Mouse (Mus musculus) gastrocnemius, adult 2 months (tissue): ENCODE results near the gene Ankrd2. TPM values are rescaled to one million over a fixed set of nuclear protein-coding genes. Genes with fewer than 3 reads are reported as not detected.

Experiments
- DNase-seq: peaks from one replicate; pipeline ENCODE4 v3.0.0; 2022
- H3K27ac ChIP-seq: fragments of 200-600 bp; 2 replicates; pipeline ENCODE4 v1.8.1; 2022; ENCODE audit warnings: mild to moderate bottlenecking
- H3K4me3 ChIP-seq: fragments of 200-600 bp; 2 replicates; pipeline ENCODE4 v1.8.1; 2022; ENCODE audit warnings: mild to moderate bottlenecking, moderate library complexity
- CTCF ChIP-seq: fragments of 200-600 bp; IDR thresholded peaks from 2 replicates; pipeline ENCODE4 v1.8.1; 2022; ENCODE audit warnings: antibody characterized with exemption, mild to moderate bottlenecking, moderate library complexity
- intact Hi-C: fragments of 180-260 bp; cut with DNase I; formaldehyde crosslinking; loops from one replicate; pipeline ENCODE4 v1.15.1; 2025
- long read RNA-seq, 2 experiments: library from polyadenylated mRNA; stranded (forward); transcript quantifications; one replicate each; pipeline ENCODE4 v2.0.0; 2021
- total RNA-seq, 2 experiments: library from RNA; stranded (reverse); gene quantifications; 2 replicates each; pipeline ENCODE4 v1.2.3; 2021

Ankrd2 gene
- total RNA-seq = 100 to 1,000 TPM; 154 to 235 TPM
- long read RNA-seq, experiment 1, transcript Ankrd2-202 (9 exons, 1,138 nt) = major isoform, 105 of 126 reads
- long read RNA-seq, experiment 1, partial matches to known transcripts = 12 of 126 reads
- long read RNA-seq, experiment 1, other reads (novel, unspliced or antisense) = 9 of 126 reads
- long read RNA-seq, experiment 2, transcript Ankrd2-202 (9 exons, 1,138 nt) = major isoform, 220 of 244 reads
- long read RNA-seq, experiment 2, partial matches to known transcripts = 15 of 244 reads
- long read RNA-seq, experiment 2, other reads (novel, unspliced or antisense) = 9 of 244 reads

DNA sequence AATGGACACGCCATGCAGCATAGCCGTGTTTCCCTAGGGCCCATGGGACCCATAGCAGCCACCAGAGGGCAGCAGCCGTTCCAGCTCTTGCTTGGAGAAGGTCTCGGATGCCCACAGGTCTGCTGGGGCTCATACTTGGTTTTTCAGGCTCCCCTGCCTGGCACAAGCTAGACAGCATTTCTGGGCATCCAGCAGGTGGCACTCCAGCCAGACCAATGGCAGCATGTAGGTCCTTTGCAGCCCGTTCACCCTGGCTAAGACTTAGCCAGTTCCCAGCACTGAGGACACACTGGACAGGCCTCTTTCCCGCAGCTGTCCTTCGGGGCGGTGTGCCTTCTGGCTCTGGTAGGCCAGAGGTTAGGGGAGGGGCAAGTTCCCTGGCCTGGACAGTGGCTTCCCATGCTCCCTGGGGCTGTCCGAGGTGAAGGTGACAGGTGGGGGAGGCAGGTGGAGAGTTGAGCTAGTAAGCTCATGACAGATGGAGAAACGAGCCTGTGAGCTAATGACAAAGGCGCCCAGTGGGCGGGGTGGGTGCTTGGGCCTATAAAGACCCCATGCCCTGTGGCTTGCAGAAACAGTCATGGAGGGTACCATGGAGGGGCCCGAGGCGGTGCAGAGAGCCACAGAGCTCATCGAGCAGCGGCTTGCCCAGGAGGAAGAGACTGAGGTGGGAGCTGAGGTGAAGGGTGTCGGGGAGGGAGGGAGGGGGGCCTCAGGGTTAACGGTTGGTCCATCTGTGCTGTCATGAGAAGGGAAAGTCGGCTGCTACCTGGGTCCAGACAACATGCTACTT, at the start of gene Ankrd2:
Gene Ankrd2 (plus strand): TSS at position 545 of the 793 bp plus-strand sequence.
- peak; percentile 91 for DNase-seq
- intact Hi-C loops = loop anchor here (1.0 to 5.0 kb wide), 3 partner anchors 34 to 132 kb away; no protein-coding TSS in a partner anchor
- Histone ChIP-seq H3K27ac (peak within 1 kb of the TSS; percentile 77), H3K4me3 (peak within 1 kb of the TSS; percentile 38)
- peak; percentile 96 for TF ChIP-seq CTCF

DNA sequence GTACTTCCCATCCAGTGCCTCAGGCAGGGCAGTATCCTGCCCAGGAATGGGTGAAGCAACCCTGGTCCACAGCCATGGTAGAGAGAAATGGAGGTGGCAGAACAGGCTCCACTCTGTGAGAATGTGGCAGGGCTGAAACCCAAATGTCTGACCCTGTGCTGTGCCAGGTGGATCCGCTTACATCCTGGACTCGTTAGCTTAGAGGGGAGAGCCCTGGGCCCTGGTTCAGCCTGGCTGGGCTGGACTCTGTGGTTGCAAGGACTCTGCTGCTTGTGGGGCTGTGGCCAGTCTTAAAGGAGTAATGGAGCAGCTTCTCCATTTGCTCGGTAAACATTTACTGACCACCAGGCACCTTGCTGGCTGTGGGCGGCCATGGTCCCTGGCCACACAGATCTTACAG, 48.6 kb upstream of the Ankrd2 start:
- Histone ChIP-seq H3K4me3 (no peak overlapping the region), H3K27ac (peak overlapping the region; percentile 65)
- intact Hi-C loops = no loop called here
- peak; percentile 87 for DNase-seq
- TF ChIP-seq CTCF = no peak

DNA sequence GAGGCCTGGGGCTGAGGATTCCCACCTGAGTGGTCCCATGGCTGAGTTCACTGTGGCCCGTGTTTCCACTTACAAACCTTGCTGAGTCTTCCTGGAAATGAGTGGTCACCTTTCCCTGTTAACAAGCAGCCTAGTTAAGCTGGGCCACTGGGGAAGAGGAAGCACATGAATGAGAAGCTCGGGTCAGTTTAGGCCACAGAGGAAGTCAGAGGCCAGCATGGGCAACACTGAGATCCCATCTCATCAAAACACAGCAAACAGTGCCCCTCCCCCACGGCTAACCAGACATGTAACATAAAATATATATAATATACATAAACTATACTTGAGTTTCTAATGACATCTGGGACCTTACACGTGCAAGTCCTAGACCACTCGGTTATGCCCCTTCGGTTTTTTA, 46.0 kb upstream of the Ankrd2 start:
- H3K27ac ChIP-seq = peak overlapping the region; percentile 38
- DNase-seq = no peak
- no peak for TF ChIP-seq CTCF
- H3K4me3 ChIP-seq = no peak overlapping the region
- intact Hi-C loops = no loop called here

DNA sequence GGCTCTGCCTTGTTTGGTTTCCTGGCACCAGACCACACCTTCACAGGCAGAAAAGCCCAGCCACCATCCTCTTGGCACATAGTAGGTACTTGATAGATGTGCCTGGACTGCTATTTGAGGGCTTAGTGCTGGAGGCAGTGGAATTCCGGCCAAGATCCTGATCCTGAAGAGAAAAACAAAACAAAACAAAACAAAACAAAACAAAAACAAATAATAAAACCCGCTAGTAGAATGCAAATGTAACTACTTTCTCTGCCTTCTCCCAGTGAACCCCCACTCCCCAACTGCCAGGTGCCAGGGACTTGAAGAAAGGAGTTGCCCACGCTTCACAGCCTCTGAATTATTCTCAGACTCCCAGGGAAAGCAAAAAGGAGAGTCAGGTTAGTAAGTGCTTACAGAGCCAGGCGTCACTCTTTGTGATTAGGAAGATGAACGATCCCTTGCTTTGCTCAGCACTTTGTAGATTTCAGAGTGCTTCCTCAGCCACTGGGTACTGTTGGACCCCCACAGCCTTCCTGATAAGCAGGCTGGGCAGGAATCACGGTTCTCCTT, 43.8 kb upstream of the Ankrd2 start:
- intact Hi-C loops = no loop called here
- H3K27ac ChIP-seq = peak overlapping the region; percentile 36; the same call in 1 of the 2 replicates
- DNase-seq = no peak

DNA sequence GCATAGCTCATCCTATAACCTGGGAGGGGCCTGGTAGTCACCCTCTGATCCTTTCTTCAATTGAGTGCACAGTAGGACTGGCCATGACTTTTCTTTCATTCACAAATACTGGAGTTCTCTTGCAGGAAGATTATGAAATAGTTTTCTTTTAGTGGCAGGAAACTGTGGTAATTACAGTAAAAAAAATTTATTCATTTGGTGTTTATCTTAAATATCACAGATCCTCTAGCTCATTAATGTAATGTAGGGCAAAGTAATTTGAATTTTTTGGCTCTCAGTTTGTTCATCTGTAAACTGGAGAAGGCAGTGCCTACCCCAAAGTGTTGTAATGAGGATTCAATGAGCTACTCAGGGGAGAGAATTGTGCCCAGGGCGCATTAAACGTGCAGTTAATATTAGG, 42.8 kb upstream of the Ankrd2 start:
- H3K4me3 ChIP-seq = no peak overlapping the region
- DNase-seq = no peak
- intact Hi-C loops = no loop called here
- peak overlapping the region; percentile 50 for H3K27ac ChIP-seq
- no peak for TF ChIP-seq CTCF

More for the DNA sequence above, 43.8 kb upstream of the Ankrd2 start:
- no peak overlapping the region for H3K4me3 ChIP-seq
- no peak for TF ChIP-seq CTCF

- intact Hi-C loops = no loop called here
- no peak for TF ChIP-seq CTCF
Observed at GRCm38 (mm10) chr19:41993484-41993883, 42.3 kb upstream of the Ankrd2 start.

DNA sequence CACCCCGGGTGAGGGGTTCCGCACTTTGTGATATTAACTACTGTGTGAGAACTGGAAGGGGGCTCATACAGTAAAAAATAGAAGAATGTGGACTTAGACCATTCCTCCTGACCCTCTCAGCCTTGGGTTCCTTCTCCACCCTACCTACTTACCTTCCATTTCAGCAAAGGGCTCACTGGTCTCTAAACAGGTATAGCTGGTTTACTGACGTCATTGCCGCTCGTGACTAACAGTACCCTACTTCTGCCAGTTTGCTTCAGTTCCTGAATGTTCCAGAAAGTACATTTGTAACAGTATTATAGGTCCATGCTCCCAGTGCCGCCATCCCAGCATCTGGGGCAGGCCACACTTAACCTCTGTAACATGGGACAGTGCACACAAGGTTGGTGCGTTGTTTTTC, 41.8 kb upstream of the Ankrd2 start:
- no peak for DNase-seq
- intact Hi-C loops = no loop called here
- TF ChIP-seq CTCF = no peak
- Histone ChIP-seq H3K4me3 (no peak overlapping the region; the same call in 1 of the 2 replicates), H3K27ac (peak overlapping the region; percentile 50; the same call in 1 of the 2 replicates)

More at GRCm38 (mm10) chr19:41993484-41993883, 42.3 kb upstream of the Ankrd2 start:
- H3K4me3 ChIP-seq = peak overlapping the region; percentile 2; the same call in 1 of the 2 replicates
- peak overlapping the region; percentile 50 for H3K27ac ChIP-seq
- peak; percentile 93 for DNase-seq

DNA sequence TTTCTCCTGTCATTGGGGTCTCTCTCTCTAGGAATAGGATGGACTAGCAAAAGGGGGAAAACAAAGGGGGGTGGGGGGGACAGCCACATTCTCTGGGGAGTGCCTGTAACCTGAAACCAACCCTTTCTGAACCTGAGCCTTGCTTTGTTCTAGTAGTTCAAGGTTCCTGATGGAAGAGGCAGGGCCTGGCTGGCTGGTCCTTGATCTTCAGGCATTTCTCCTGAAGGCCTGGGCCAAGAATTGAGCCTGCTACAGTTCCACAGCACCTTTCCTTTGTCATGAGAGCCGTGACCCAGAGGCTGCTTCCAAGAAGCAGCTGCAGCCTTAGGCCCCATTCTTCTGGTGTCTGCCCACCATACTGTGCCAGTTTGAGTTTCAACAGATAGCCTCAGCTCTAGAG, 40.3 kb upstream of the Ankrd2 start:
- no peak for TF ChIP-seq CTCF
- no peak for DNase-seq
- H3K4me3 ChIP-seq = no peak overlapping the region
- H3K27ac ChIP-seq = no peak overlapping the region
- intact Hi-C loops = no loop called here

GRCm38 (mm10) chr19:41997090-41997489, 38.7 kb upstream of the Ankrd2 start:
- no peak for DNase-seq
- Histone ChIP-seq H3K27ac (no peak overlapping the region), H3K4me3 (no peak overlapping the region)
- intact Hi-C loops = no loop called here
- no peak for TF ChIP-seq CTCF

- Histone ChIP-seq H3K4me3 (no peak overlapping the region), H3K27ac (peak overlapping the region; percentile 62)
- intact Hi-C loops = no loop called here
- TF ChIP-seq CTCF = no peak
- no peak for DNase-seq
Observed at GRCm38 (mm10) chr19:41998770-41999548, 36.8 kb upstream of the Ankrd2 start.

GRCm38 (mm10) chr19:41999688-42000283, 36.0 kb upstream of the Ankrd2 start:
- intact Hi-C loops = no loop called here
- TF ChIP-seq CTCF = no peak
- no peak for DNase-seq

GRCm38 (mm10) chr19:42000446-42000958, 35.3 kb upstream of the Ankrd2 start:
- Histone ChIP-seq H3K4me3 (no peak overlapping the region), H3K27ac (peak overlapping the region; percentile 82)
- DNase-seq = no peak
- no peak for TF ChIP-seq CTCF
- intact Hi-C loops = no loop called here

More at GRCm38 (mm10) chr19:41999688-42000283, 36.0 kb upstream of the Ankrd2 start:
- Histone ChIP-seq H3K4me3 (no peak overlapping the region), H3K27ac (peak overlapping the region; percentile 82)
